Mouse (Mus musculus) adrenal gland, postnatal 36 days (tissue): Measurements from ENCODE around the gene Mlip. TPM values are rescaled to one million over a fixed set of nuclear protein-coding genes. Genes with fewer than 3 reads are reported as not detected.
"Not testable (repeated sequence)": the region's sequence is repeated elsewhere in the genome, so short reads cannot be mapped to it uniquely, and the experiment has no call there.

ENCODE experiments used
- DNase-seq, 2 experiments: peaks; one replicate each; pipeline ENCODE4 v3.0.0; 2021; ENCODE audit warnings: mixed read lengths in 1 of 2
- total RNA-seq, 2 experiments: library from RNA; stranded (reverse); gene quantifications; 2 replicates each; pipeline ENCODE4 v1.2.3; 2021

Mlip gene
- total RNA-seq, 2 experiments from 2014 or later: 0.63 to 1.6 TPM

GRCm38 (mm10) chr9:77179486-77179885 lies 173.3 kb downstream of the Mlip start:
- no peak for DNase-seq

GRCm38 (mm10) chr9:77175870-77176269 lies 176.9 kb downstream of the Mlip start:
- DNase-seq: no peak

GRCm38 (mm10) chr9:77172044-77172443 lies 180.7 kb downstream of the Mlip start:
- peak; percentile 2 to 17 for DNase-seq

GRCm38 (mm10) chr9:77165877-77166276 lies 186.9 kb downstream of the Mlip start:
- no peak for DNase-seq

GRCm38 (mm10) chr9:77161764-77162163 lies 191.0 kb downstream of the Mlip start:
- DNase-seq: no peak

- no peak for DNase-seq
Observed at GRCm38 (mm10) chr9:77160277-77160926, 192.4 kb downstream of the Mlip start.

GRCm38 (mm10) chr9:77148518-77149257 lies 204.1 kb downstream of the Mlip start:
- no peak for DNase-seq

GRCm38 (mm10) chr9:77119735-77120134 lies 233.0 kb downstream of the Mlip start:
- DNase-seq: no peak

- no peak for DNase-seq
Observed at GRCm38 (mm10) chr9:77096886-77097285, 255.9 kb downstream of the Mlip start.

GRCm38 (mm10) chr9:77083221-77083620 lies 269.5 kb downstream of the Mlip start:
- not testable (repeated sequence) for DNase-seq

GRCm38 (mm10) chr9:77071676-77072075 lies 281.1 kb downstream of the Mlip start:
- DNase-seq: no peak

- DNase-seq: no peak
Observed at GRCm38 (mm10) chr9:77056611-77057010, 296.2 kb downstream of the Mlip start.

- DNase-seq: no peak
Observed at GRCm38 (mm10) chr9:77054426-77055193, 298.2 kb downstream of the Mlip start.

Other genes with a start within 250 kb of the Mlip start
- 10 to 100 TPM; 12.8 to 15.1 TPM for gene Lrrc1, start 191.9 kb upstream of the Mlip start, total RNA-seq